Mouse (Mus musculus) hindlimb bud, embryonic 11.5 days (tissue): ENCODE measurements around the gene Serpinf1.
"Not testable (repeated sequence)": the region's sequence is repeated elsewhere in the genome, so short reads cannot be mapped to it uniquely, and the experiment has no call there.

ENCODE experiments used
- DNase-seq: peaks from one replicate; pipeline ENCODE4 v3.0.0-alpha.2; 2012; ENCODE audit warnings: low read depth, low spot score; ENCODE audit errors: extremely low spot score

Gene Serpinf1

GRCm38 (mm10) chr11:75455971-75456370 lies 33.5 kb upstream of the Serpinf1 start:
- DNase-seq = not testable (repeated sequence)

GRCm38 (mm10) chr11:75455041-75455736 lies 32.7 kb upstream of the Serpinf1 start:
- DNase-seq = no peak

- peak; percentile 64 for DNase-seq
Observed at GRCm38 (mm10) chr11:75453991-75454930, 31.8 kb upstream of the Serpinf1 start, which contains the start of gene Wdr81. Gene Wdr81 (minus strand): TSS chr11:75454717.

- DNase-seq = no peak
Observed at GRCm38 (mm10) chr11:75452812-75453557, 30.5 kb upstream of the Serpinf1 start.

GRCm38 (mm10) chr11:75452081-75452480 lies 29.6 kb upstream of the Serpinf1 start:
- DNase-seq = no peak

- DNase-seq = no peak
Observed at GRCm38 (mm10) chr11:75450936-75451335, 28.4 kb upstream of the Serpinf1 start.

- no peak for DNase-seq
Observed at GRCm38 (mm10) chr11:75450304-75450908, 27.9 kb upstream of the Serpinf1 start.

GRCm38 (mm10) chr11:75449695-75450094 lies 27.2 kb upstream of the Serpinf1 start:
- no peak for DNase-seq

GRCm38 (mm10) chr11:75448575-75448974 lies 26.1 kb upstream of the Serpinf1 start:
- DNase-seq = no peak

- DNase-seq = no peak
Observed at GRCm38 (mm10) chr11:75443711-75444110, 21.2 kb upstream of the Serpinf1 start.

- no peak for DNase-seq
Observed at GRCm38 (mm10) chr11:75441601-75442000, 19.1 kb upstream of the Serpinf1 start.

- no peak for DNase-seq
Observed at GRCm38 (mm10) chr11:75441034-75441433, 18.5 kb upstream of the Serpinf1 start.

GRCm38 (mm10) chr11:75439951-75440350 lies 17.4 kb upstream of the Serpinf1 start:
- DNase-seq = no peak

GRCm38 (mm10) chr11:75439363-75439762 lies 16.9 kb upstream of the Serpinf1 start, which contains the start of gene Serpinf2:
Gene Serpinf2 (minus strand): TSS chr11:75439591.
- DNase-seq = no peak

GRCm38 (mm10) chr11:75438804-75439203 lies 16.3 kb upstream of the Serpinf1 start:
- no peak for DNase-seq

GRCm38 (mm10) chr11:75438194-75438593 lies 15.7 kb upstream of the Serpinf1 start:
- no peak for DNase-seq

GRCm38 (mm10) chr11:75434138-75434537 lies 11.6 kb upstream of the Serpinf1 start:
- no peak for DNase-seq

GRCm38 (mm10) chr11:75431307-75431706 lies 8.8 kb upstream of the Serpinf1 start:
- no peak for DNase-seq

- no peak for DNase-seq
Observed at GRCm38 (mm10) chr11:75429019-75429705, 6.7 kb upstream of the Serpinf1 start.

GRCm38 (mm10) chr11:75424459-75424858 lies 2.0 kb upstream of the Serpinf1 start:
- DNase-seq = no peak
